Mouse (Mus musculus) spleen, adult 2 months (tissue): ENCODE data around the gene Pcnx4.

Source experiments
- CTCF ChIP-seq: fragments of 200-500 bp; IDR thresholded peaks from 2 replicates; pipeline ENCODE4 v1.5.1; 2011; ENCODE audit warnings: mild to moderate bottlenecking, inconsistent platforms; ENCODE audit not compliant: insufficient read depth, insufficient read length, insufficient replicate concordance; ENCODE audit errors: extremely low read depth
- POLR2A ChIP-seq: fragments of 200-500 bp; IDR thresholded peaks from 2 replicates; pipeline ENCODE4 v1.6.1; 2011; ENCODE audit warnings: low read depth, low read length, inconsistent platforms

- TF ChIP-seq CTCF (no peak), POLR2A (no peak)
Observed at GRCm38 (mm10) chr12:72525588-72525987, 10.6 kb upstream of the Pcnx4 start.
